Mouse (Mus musculus): ENCODE data around the gene Gm21119. TPM values are rescaled to one million over a fixed set of nuclear protein-coding genes. Genes with fewer than 3 reads are reported as not detected.
"Not testable (repeated sequence)": the region's sequence is repeated elsewhere in the genome, so short reads cannot be mapped to it uniquely, and the experiment has no call there.

Gm21119 gene
- under 1 TPM; 0.23 to 0.47 TPM for total RNA-seq (2021)
- long read RNA-seq, experiment 1 = 0 reads
- long read RNA-seq, experiment 2 = 0 reads

DNA sequence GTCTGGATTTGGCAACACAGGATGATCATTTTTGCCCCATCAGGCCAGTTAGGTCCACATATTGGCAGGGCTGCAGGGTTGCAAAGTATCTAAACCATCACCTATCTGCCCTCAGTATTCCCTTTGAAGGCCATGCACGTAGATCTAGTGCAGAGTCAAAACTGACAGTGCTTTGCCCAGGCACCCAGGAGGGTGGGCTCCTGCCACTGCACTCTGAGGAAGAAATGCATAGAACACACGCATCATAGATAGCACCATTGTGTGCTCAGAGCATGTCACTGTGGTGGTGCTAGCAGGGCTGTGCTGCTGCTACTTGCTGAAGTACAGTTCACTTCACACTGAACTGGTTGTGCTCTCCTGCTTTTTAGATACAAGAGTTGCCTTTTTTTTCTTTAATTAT is at the start of gene Gm21119:
Gene Gm21119 (plus strand): TSS at position 301 of the 400 bp plus-strand sequence.
- not testable (repeated sequence) for DNase-seq (ENCODE audit: low spot score in 2 of 2)

- not testable (repeated sequence) for DNase-seq (ENCODE audit: low spot score in 2 of 2)
Measured at GRCm38 (mm10) chr8:20566753-20567152, 48.0 kb upstream of the Gm21119 start.

GRCm38 (mm10) chr8:20581081-20581480 is 33.6 kb upstream of the Gm21119 start:
- DNase-seq (ENCODE audit: low spot score in 2 of 2) = peak in 1 of 2 experiments; percentile 9

- DNase-seq (ENCODE audit: low spot score in 2 of 2) = not testable (repeated sequence)
Measured at GRCm38 (mm10) chr8:20582772-20583171, 31.9 kb upstream of the Gm21119 start.

GRCm38 (mm10) chr8:20588268-20589177 is 26.2 kb upstream of the Gm21119 start:
- DNase-seq (ENCODE audit: low spot score in 2 of 2) = peak in 1 of 2 experiments; percentile 9

DNA sequence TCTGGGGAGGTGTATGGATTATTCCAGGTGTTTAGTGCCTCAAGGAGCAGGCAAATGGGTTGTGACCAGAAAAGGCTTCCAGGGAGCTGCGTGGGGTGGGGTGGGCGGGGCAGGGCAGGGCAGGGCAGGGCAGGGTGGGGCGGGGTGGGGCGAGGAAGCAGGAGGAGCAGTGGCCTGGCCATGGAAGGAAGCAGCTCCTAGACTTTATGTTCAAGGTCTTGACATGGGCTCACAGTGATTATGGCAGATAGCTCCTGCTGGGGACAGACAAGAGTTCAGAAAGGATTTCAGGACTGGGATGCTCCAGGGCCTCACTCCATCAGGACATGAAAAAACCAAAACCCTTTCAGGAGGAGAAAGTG is 25.6 kb upstream of the Gm21119 start:
- peak; percentile 20 to 42 for DNase-seq (ENCODE audit: low spot score in 2 of 2)

DNA sequence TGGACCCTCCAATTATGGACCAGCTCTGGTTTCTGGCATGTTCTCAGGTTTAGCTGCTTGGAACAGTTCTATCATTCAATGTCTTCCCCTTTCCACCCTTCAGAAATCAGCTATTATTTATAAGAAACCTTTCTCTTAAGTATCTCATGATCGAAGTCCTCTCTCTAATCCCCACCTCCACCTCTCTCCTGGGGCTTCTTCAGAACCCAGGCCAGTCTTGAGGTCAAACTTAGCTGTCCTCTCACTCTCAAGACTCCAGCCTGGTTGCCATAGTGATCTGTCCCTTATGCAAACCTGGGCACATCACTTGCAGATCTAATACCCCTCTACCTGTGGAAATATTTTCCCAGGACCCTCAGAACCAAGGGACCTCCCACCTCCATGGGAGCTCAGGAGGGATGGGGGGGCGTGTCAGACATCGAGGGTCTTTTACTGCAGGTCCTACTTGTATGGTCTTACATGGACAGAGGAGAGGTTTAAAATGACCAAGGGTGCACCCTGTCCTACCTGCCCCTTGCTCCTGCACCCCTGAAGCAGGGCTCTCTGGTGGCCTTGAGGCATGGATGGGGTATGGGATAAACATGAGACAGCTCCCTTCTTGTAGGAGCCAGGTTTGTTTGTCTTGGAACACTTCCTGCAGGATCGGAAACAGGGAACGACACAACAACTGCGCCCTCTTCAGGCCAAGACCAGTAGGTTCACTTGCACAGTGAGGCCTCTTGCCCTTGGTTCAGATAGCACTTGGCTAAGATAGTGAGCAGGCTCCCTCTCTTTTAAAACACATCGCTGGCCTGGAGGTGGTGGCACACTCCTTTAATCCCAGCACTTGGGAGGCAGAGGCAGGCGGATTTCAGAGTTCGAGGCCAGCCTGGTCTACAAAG is 24.4 kb upstream of the Gm21119 start:
- DNase-seq (ENCODE audit: low spot score in 2 of 2) = peak; percentile 29

- not testable (repeated sequence) for DNase-seq (ENCODE audit: low spot score in 2 of 2)
Measured at GRCm38 (mm10) chr8:20591002-20591401, 23.7 kb upstream of the Gm21119 start.

DNA sequence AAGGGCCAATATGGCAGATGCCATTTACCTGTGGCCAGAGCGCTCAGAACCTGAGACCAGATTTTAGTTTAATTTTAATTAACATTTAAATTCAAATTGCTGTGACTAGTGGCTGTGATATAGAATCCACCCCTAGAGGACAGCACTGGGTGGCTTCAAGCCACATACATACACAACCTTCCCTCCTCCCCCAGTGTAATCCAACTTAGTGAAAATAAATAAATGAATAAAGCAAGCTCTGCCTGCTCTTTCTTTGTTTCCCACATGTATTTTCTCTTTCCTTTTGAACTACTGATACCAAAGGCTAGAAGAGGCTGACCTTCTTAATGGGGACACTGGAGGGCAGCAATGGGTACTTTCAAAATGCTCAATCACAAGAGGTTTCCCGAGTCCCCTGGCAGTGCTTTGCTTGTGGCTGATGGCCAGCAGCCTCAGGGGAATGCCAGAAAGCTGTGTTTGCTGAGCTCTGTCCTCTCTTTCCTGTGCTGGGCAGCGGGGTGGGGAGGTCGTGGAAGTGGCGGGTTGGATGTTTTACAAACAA is 21.9 kb upstream of the Gm21119 start:
- not testable (repeated sequence) for DNase-seq (ENCODE audit: low spot score in 2 of 2)

GRCm38 (mm10) chr8:20593841-20594240 is 20.9 kb upstream of the Gm21119 start:
- DNase-seq (ENCODE audit: low spot score in 2 of 2) = peak; percentile 75 to 76

- DNase-seq (ENCODE audit: low spot score in 2 of 2) = peak; percentile 17 to 33
Measured at GRCm38 (mm10) chr8:20596081-20596841, 18.5 kb upstream of the Gm21119 start.

GRCm38 (mm10) chr8:20596842-20597708 is 17.6 kb upstream of the Gm21119 start:
- peak; percentile 82 to 86 for DNase-seq (ENCODE audit: low spot score in 2 of 2)

DNA sequence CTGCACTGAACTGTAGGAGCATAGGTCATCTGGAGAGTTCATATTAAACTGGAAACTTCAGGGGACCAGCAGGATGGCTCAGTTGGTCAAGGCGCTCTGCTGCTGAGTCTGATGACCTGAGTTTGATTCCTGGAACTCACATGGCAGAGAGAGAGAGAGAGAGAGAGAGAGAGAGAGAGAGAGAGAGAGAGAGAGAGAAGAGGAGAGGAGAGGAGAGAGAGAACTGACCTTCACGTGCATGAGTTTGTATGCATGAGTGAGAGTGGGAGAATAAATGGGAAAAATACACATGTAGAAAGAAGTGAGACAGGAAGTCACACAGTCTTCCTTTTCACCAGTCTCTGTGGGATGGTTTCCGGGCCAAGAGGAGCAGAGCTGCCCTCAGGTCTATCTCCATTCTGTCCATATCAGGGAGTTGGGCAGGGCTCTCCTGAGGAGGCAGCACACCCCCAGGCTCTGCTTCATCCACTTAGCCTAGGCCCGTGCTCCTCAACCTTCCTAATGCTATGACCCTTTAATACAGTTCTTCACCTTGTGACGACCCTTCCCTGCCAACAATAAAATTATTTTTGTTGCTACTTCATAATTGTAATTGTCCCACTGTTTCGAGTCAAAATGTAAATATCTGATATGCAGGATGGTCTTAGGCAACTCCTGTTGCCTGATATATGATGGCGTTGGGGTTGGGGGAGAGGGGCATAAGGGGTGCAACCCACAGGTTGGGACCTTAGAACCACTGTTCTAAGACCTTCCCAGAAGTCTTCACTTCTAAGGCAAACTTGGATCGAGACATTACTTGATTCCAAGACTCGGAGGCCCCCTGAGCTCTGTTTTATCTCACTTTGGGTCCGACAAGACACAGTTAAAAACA is 16.2 kb upstream of the Gm21119 start:
- DNase-seq (ENCODE audit: low spot score in 2 of 2) = not testable (repeated sequence)

DNA sequence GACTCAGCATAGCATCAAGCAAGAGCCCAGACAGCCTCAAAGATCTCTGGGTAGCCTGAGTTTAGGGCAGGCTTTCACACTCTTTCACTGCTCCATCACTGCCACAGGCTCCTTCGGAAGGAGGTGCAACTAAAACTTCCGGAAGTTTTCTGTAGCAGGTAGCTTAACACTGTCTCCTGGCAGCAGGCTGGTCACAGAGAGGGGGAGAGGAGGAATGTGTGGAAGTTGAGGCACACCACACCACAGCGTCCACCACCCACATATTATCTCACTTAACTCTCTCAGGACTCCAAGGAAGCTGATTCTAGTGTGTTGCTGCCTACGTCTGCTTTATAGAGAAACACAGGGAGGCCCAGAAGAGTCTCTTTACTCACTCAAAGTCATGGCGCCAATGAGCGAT is 15.4 kb upstream of the Gm21119 start:
- peak in 1 of 2 experiments; percentile 9 for DNase-seq (ENCODE audit: low spot score in 2 of 2)

DNA sequence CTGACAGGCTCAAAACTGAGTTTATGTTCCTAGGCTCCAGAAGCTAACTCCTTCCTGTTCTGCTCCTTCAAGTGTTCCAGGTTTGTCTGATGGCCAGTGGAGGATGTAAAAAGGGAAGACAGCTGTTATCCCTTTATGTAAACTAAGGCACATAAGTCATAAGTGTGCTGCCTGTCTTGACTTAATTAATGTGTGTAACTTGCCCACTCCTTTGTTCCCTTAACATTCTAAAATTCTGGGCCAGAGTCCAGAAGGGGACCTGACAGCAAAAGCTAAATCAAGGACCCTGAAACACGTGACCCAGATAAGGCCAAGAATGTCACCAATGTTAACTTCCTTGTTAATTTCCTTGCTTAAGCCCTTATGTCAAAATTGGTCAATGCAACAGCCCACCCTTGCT is 3.9 kb upstream of the Gm21119 start:
- DNase-seq (ENCODE audit: low spot score in 2 of 2) = peak in 1 of 2 experiments; percentile 9

DNA sequence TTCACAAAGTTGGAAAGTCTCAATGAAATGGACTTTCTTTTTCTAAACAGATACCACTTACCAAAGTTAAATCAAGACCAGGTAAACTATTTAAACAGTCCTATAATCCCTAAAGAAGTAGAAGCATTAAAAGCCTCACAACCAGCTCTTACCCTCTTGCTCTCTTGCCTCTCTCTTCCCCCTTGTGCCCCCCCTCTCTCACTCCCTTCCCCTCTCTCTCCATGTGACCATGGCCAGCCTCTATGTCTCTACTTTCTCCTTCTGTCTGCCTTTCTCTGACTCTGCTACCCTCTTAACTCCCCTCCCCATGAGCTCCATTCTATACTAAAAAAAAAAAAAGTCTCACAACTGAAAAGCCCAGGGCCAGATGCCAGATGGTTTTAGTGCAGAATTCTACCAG is 2.0 kb upstream of the Gm21119 start:
- DNase-seq (ENCODE audit: low spot score in 2 of 2) = peak in 1 of 2 experiments; percentile 9

DNA sequence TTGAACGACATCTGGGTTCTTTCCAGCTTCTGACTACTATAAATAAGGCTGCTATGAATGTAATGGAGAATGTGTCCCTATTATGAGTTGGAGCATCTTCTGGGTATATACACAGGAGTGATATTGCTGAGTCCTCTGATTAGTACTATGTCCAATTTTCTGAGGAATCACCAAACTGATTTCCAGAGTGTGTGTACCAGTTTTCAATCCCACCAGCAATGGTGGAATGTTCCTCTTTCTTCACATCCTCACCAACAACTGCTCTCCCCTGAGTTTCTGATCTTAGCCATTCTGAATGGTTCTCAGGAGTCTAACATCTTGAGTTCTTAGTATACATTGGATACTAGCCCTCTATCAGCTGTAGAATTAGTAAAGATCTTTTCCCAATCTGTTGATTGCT is 16.0 kb downstream of the Gm21119 start:
- DNase-seq (ENCODE audit: low spot score in 2 of 2) = not testable (repeated sequence)

- not testable (repeated sequence) for DNase-seq (ENCODE audit: low spot score in 2 of 2)
Measured at GRCm38 (mm10) chr8:20637931-20638330, 23.2 kb downstream of the Gm21119 start.

- peak; percentile 15 to 16 for DNase-seq (ENCODE audit: low spot score in 2 of 2)
Measured at GRCm38 (mm10) chr8:20643536-20643935, 28.8 kb downstream of the Gm21119 start.
